Mouse (Mus musculus): ENCODE results near the gene Bach2. TPM values are rescaled to one million over a fixed set of nuclear protein-coding genes. Genes with fewer than 3 reads are reported as not detected.

Bach2 gene
- total and polyA plus RNA-seq, 2 experiments from 2014 or later, result 16.0 to 19.0 TPM

- Histone ChIP-seq H3K36me3 (ENCODE audit: insufficient read depth) (no peaks in the 10 kb centered on the region), H3K9ac (no peak overlapping the region), H3K4me1 (ENCODE audit: insufficient read depth) (0 out of 2 replicates have a peak, but pooled peaks cover 4% of the 10 kb centered on the region), H3K27me3 (ENCODE audit: insufficient read depth, low read length) (no peaks in the 10 kb centered on the region), H3K4me3 (ENCODE audit: low read depth, low read length) (no peak overlapping the region), H3K9me3 (ENCODE audit: low read length) (no peaks in the 10 kb centered on the region), H3K27ac (ENCODE audit: low read depth, low read length) (no peak overlapping the region), H3K4me2 (ENCODE audit: low read depth) (no peak overlapping the region)
- DNase-seq (no peak), ATAC-seq (no peak)
- TF ChIP-seq CTCF (IDR thresholded peaks at IDR 0.05; ENCODE audit: low read depth), result no peak
- 76% methylated on average over 16 of the region's 16 CpGs for WGBS
These were observed 2.5 kb upstream of the Bach2 start for GRCm38 (mm10) chr4:32235920-32236705.

DNA sequence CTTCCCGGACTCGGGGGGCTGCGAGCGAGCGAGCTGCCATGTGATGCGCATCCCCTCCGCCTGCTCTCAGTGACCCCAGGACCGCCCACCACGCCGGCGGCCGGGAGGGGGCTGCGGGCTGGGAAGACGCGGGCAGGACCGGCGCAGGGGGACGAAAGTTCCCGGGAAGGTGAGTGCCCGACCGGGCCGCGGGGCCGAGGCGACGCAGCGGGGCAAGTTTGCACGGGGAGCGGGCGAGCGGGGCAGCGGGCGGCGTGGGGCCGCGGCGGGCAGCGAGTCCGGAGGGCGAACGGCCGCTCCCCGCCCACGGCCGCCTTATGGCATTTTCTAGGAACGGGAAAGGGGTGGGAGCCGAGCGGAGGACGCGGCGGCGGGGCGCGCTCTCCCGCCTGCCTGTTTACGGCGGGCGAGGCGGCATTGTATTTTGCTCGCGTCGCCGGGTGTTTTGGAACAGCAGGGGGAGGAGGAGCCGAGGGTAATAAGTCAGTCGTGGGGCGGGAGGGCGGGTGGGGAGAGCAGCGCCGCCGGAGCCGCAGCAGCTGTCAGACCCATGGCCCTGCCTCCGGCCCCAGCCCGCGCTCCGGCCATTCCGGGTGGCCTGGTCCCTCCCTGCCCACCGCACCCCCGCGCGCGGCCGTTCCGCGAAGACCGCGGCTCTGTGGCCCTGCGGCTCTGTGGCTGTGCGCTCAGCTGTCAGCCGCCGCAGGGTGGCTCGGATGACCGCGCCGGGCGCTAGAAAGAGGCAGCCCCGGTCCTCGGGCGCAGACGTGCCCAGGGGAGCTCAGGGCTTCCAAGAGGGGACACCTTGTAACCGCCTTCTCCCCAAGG, 531 bp downstream of the Bach2 start:
- Histone ChIP-seq H3K27ac (ENCODE audit: low read depth, low read length) (peak overlapping the region; percentile 97), H3K4me1 (ENCODE audit: insufficient read depth) (peaks cover 20% of the 10 kb centered on the region), H3K36me3 (ENCODE audit: insufficient read depth) (no peaks in the 10 kb centered on the region), H3K27me3 (ENCODE audit: insufficient read depth, low read length) (no peaks in the 10 kb centered on the region), H3K4me3 (ENCODE audit: low read depth, low read length) (peak overlapping the region; percentile 98), H3K4me2 (ENCODE audit: low read depth) (peak overlapping the region; percentile 77), H3K9ac (peak overlapping the region; percentile 97), H3K9me3 (ENCODE audit: low read length) (no peaks in the 10 kb centered on the region)
- DNase-seq (peak; percentile 65), ATAC-seq (peak; percentile 69)
- 3% methylated on average over 87 of the region's 100 CpGs for WGBS
- no peak for TF ChIP-seq CTCF (IDR thresholded peaks at IDR 0.05; ENCODE audit: low read depth)

GRCm38 (mm10) chr4:32239749-32240131, 1.1 kb downstream of the Bach2 start:
- Histone ChIP-seq H3K9ac (peak overlapping the region; percentile 97), H3K4me2 (ENCODE audit: low read depth) (peak overlapping the region; percentile 77), H3K36me3 (ENCODE audit: insufficient read depth) (no peaks in the 10 kb centered on the region), H3K4me1 (ENCODE audit: insufficient read depth) (peaks cover 20% of the 10 kb centered on the region), H3K27ac (ENCODE audit: low read depth, low read length) (peak overlapping the region; percentile 97), H3K9me3 (ENCODE audit: low read length) (no peaks in the 10 kb centered on the region), H3K27me3 (ENCODE audit: insufficient read depth, low read length) (no peaks in the 10 kb centered on the region), H3K4me3 (ENCODE audit: low read depth, low read length) (peak overlapping the region; percentile 98)
- DNase-seq, result peak; percentile 81
- peak; percentile 56 for TF ChIP-seq CTCF (IDR thresholded peaks at IDR 0.05; ENCODE audit: low read depth)
- under 1% methylated on average over 26 of the region's 26 CpGs for WGBS
- peak; percentile 36 for ATAC-seq

DNA sequence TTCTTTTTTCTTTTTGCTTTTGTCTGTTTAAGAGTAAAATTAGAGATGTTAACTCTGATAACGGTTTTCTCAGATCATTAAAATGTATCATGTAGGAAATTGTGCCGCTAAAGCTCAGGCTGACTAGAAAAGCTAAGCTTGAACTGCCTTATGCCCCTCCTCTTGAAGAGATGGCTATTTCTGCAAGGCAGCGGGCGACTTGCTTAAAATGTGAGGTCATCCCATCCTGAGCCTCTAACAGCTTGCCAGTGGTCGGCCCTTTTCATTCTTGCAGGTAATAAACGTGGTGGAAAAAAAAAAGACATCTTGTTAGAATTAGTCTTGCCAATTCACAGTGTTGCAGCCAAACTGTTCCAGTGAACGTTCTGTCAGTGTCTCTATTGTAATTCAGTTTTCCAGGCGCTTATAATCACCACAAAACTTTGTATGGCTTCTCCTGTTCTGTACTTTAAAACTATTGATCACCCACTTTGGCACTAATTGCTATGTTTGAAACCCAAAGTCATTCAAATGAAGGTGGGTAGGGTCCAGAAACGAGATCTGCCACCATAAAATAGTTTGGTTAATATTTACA, 1.9 kb downstream of the Bach2 start:
- Histone ChIP-seq H3K9ac (peak overlapping the region; percentile 97), H3K27me3 (ENCODE audit: insufficient read depth, low read length) (no peaks in the 10 kb centered on the region), H3K4me3 (ENCODE audit: low read depth, low read length) (peak overlapping the region; percentile 98), H3K36me3 (ENCODE audit: insufficient read depth) (no peaks in the 10 kb centered on the region), H3K9me3 (ENCODE audit: low read length) (no peaks in the 10 kb centered on the region), H3K4me2 (ENCODE audit: low read depth) (peak overlapping the region; percentile 77), H3K4me1 (ENCODE audit: insufficient read depth) (peaks cover 20% of the 10 kb centered on the region), H3K27ac (ENCODE audit: low read depth, low read length) (peak overlapping the region; percentile 97)
- TF ChIP-seq CTCF (IDR thresholded peaks at IDR 0.05; ENCODE audit: low read depth), result no peak
- ATAC-seq, result no peak
- peak; percentile 41 for DNase-seq
- WGBS, result 9% methylated on average over 9 of the region's 9 CpGs

GRCm38 (mm10) chr4:32241351-32241980, 2.9 kb downstream of the Bach2 start:
- Histone ChIP-seq H3K4me3 (ENCODE audit: low read depth, low read length) (peak overlapping the region; percentile 98), H3K27ac (ENCODE audit: low read depth, low read length) (peak overlapping the region; percentile 97; the same call in 1 of the 2 replicates), H3K4me2 (ENCODE audit: low read depth) (peak overlapping the region; percentile 77), H3K4me1 (ENCODE audit: insufficient read depth) (peaks cover 20% of the 10 kb centered on the region), H3K9ac (peak overlapping the region; percentile 97), H3K9me3 (ENCODE audit: low read length) (no peaks in the 10 kb centered on the region), H3K27me3 (ENCODE audit: insufficient read depth, low read length) (no peaks in the 10 kb centered on the region), H3K36me3 (ENCODE audit: insufficient read depth) (no peaks in the 10 kb centered on the region)
- TF ChIP-seq CTCF (IDR thresholded peaks at IDR 0.05; ENCODE audit: low read depth), result no peak
- peak; percentile 64 for DNase-seq
- no peak for ATAC-seq
- WGBS, result 13% methylated on average over 6 of the region's 6 CpGs

DNA sequence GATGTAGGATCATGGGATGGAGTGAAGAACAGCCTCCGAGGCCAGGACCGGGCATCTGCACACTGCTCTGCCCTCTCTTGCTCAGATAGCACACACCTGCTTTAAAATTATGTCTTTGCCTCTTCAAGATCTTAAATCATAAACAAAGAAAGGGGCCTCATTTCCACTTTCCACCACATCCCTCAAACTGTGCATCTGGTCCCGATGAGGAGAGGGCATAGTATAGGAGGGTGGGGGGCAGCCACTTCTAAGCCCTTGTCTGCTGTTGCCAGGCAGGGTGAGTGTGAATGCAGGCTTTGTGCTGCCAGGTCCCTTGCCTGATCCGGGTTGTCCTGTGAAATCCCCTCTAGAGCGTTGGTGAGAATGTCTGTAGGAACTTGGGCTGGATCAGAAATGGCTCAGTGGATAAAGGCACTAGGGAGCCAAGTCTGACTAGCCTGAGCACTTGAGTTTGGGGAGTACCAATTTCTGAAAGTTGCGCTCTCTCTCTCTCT, 3.6 kb downstream of the Bach2 start:
- no peak for TF ChIP-seq CTCF (IDR thresholded peaks at IDR 0.05; ENCODE audit: low read depth)
- peak overlapping the region; percentile 35 for H3K9ac ChIP-seq
- H3K9me3 ChIP-seq (ENCODE audit: low read length), result no peaks in the 10 kb centered on the region
- H3K4me3 ChIP-seq (ENCODE audit: low read depth, low read length), result peak overlapping the region; percentile 98; the same call in 1 of the 2 replicates
- 24% methylated on average over 6 of the region's 6 CpGs for WGBS
- no peaks in the 10 kb centered on the region for H3K36me3 ChIP-seq (ENCODE audit: insufficient read depth)
- H3K4me2 ChIP-seq (ENCODE audit: low read depth), result peak overlapping the region; percentile 77
- ATAC-seq (no peak), DNase-seq (peak; percentile 41)
- H3K27me3 ChIP-seq (ENCODE audit: insufficient read depth, low read length), result no peaks in the 10 kb centered on the region
- peak overlapping the region; percentile 97; the same call in 1 of the 2 replicates for H3K27ac ChIP-seq (ENCODE audit: low read depth, low read length)
- H3K4me1 ChIP-seq (ENCODE audit: insufficient read depth), result peaks cover 23% of the 10 kb centered on the region
